Mouse (Mus musculus): Measurements from ENCODE around the gene Tap2. TPM values are rescaled to one million over a fixed set of nuclear protein-coding genes. Genes with fewer than 3 reads are reported as not detected.

The Tap2 gene
- polyA plus RNA-seq, 2 experiments from 2014 or later = 68.0 to 148 TPM

GRCm38 (mm10) chr17:34256501-34256900, 53.2 kb downstream of the Tap2 start:
- ATAC-seq = no peak

GRCm38 (mm10) chr17:34257594-34258375, 54.5 kb downstream of the Tap2 start, which contains the start of gene H2-Ab1:
Gene H2-Ab1 (plus strand): TSS chr17:34257689.
- peak; percentile 71 for ATAC-seq

GRCm38 (mm10) chr17:34260551-34260950, 57.2 kb downstream of the Tap2 start:
- ATAC-seq = no peak

GRCm38 (mm10) chr17:34261502-34261901, 58.2 kb downstream of the Tap2 start:
- peak; percentile 72 for ATAC-seq

GRCm38 (mm10) chr17:34263068-34263467, 59.7 kb downstream of the Tap2 start:
- peak; percentile 86 for ATAC-seq

GRCm38 (mm10) chr17:34263811-34264371, 60.6 kb downstream of the Tap2 start:
- ATAC-seq = no peak

- ATAC-seq = no peak
Observed at GRCm38 (mm10) chr17:34264452-34265351, 61.4 kb downstream of the Tap2 start.

Other genes with a start within 250 kb of the Tap2 start
- gene Vps52, start 247.7 kb upstream of the Tap2 start, polyA plus RNA-seq (2017; shearing (Covaris generic)) = 10 to 100 TPM; 25.1 to 28.2 TPM
- 1,000 to 10,000 TPM; 6,680 to 7,218 TPM for gene Rps18, start 247.5 kb upstream of the Tap2 start, polyA plus RNA-seq (2017; shearing (Covaris generic))
- 1,000 to 10,000 TPM; 4,668 to 6,585 TPM for gene H2-K1, start 203.2 kb upstream of the Tap2 start, polyA plus RNA-seq (2017; shearing (Covaris generic))
- gene Ring1, start 178.8 kb upstream of the Tap2 start, polyA plus RNA-seq (2017; shearing (Covaris generic)) = 1 to 10 TPM; 2.2 to 3.4 TPM
- 10 to 100 TPM; 29.3 to 35.2 TPM for gene H2-Ke6, start 175.5 kb upstream of the Tap2 start, polyA plus RNA-seq (2017; shearing (Covaris generic))
- 10 to 100 TPM; 34.6 to 49.4 TPM for gene Slc39a7, start 171.8 kb upstream of the Tap2 start, polyA plus RNA-seq (2017; shearing (Covaris generic))
- gene Rxrb, start 171.7 kb upstream of the Tap2 start, polyA plus RNA-seq (2017; shearing (Covaris generic)) = 1 to 10 TPM; 7.2 to 9.0 TPM
- gene Col11a2, start 164.1 kb upstream of the Tap2 start, polyA plus RNA-seq (2017; shearing (Covaris generic)) = under 1 TPM; 0.07 to 0.20 TPM
- gene H2-Oa, start 111.2 kb upstream of the Tap2 start, polyA plus RNA-seq (2017; shearing (Covaris generic)) = 10 to 100 TPM; 42.9 to 45.4 TPM
- 100 to 1,000 TPM; 152 to 211 TPM for gene H2-DMa, start 84.0 kb upstream of the Tap2 start, polyA plus RNA-seq (2017; shearing (Covaris generic))
- 100 to 1,000 TPM in 1 of 2 experiments, 10 to 100 TPM in 1; 99.8 to 116 TPM for gene Brd2, start 80.9 kb upstream of the Tap2 start, polyA plus RNA-seq (2017; shearing (Covaris generic))
- gene H2-DMb2, start 60.2 kb upstream of the Tap2 start, polyA plus RNA-seq (2017; shearing (Covaris generic)) = 10 to 100 TPM in 1 of 2 experiments, 1 to 10 TPM in 1; 4.8 to 19.7 TPM
- gene H2-DMb1, start 50.5 kb upstream of the Tap2 start, polyA plus RNA-seq (2017; shearing (Covaris generic)) = 1 to 10 TPM; 1.9 to 3.7 TPM
- 100 to 1,000 TPM; 134 to 207 TPM for gene Tap1, start 16.0 kb upstream of the Tap2 start, polyA plus RNA-seq (2017; shearing (Covaris generic))
- gene Psmb9, start 15.8 kb upstream of the Tap2 start, polyA plus RNA-seq (2017; shearing (Covaris generic)) = 100 to 1,000 TPM; 320 to 348 TPM
- 1,000 to 10,000 TPM in 1 of 2 experiments, 100 to 1,000 TPM in 1; 892 to 1,228 TPM for gene Psmb8, start 5.8 kb upstream of the Tap2 start, polyA plus RNA-seq (2017; shearing (Covaris generic))
- gene H2-Ob, start 35.4 kb downstream of the Tap2 start, polyA plus RNA-seq (2017; shearing (Covaris generic)) = 10 to 100 TPM; 57.3 to 70.9 TPM
- gene H2-Ab1, start 54.2 kb downstream of the Tap2 start, polyA plus RNA-seq (2017; shearing (Covaris generic)) = 10 to 100 TPM in 1 of 2 experiments, 1 to 10 TPM in 1; 3.7 to 69.9 TPM
- 10 to 100 TPM in 1 of 2 experiments, 1 to 10 TPM in 1; 4.0 to 79.3 TPM for gene H2-Aa, start 84.3 kb downstream of the Tap2 start, polyA plus RNA-seq (2017; shearing (Covaris generic))
- gene H2-Eb1, start 102.3 kb downstream of the Tap2 start, polyA plus RNA-seq (2017; shearing (Covaris generic)) = 10 to 100 TPM in 1 of 2 experiments, 1 to 10 TPM in 1; 5.2 to 64.7 TPM
- under 1 TPM; 0.13 to 0.36 TPM for gene H2-Eb2, start 122.1 kb downstream of the Tap2 start, polyA plus RNA-seq (2017; shearing (Covaris generic))
- under 1 TPM; 0.17 to 0.42 TPM for gene Btnl2, start 151.3 kb downstream of the Tap2 start, polyA plus RNA-seq (2017; shearing (Covaris generic))
- gene Btnl1, start 173.6 kb downstream of the Tap2 start, polyA plus RNA-seq (2017; shearing (Covaris generic)) = not detected
- gene BC051142, start 195.3 kb downstream of the Tap2 start, polyA plus RNA-seq (2017; shearing (Covaris generic)) = 1 to 10 TPM in 1 of 2 experiments, not detected in 1; 2.3 TPM

All from activated CD4-positive, CD25-positive, alpha-beta regulatory T cell, adult 4 months (primary cell).